Mouse (Mus musculus): ENCODE results near the gene Fam25c.

DNA sequence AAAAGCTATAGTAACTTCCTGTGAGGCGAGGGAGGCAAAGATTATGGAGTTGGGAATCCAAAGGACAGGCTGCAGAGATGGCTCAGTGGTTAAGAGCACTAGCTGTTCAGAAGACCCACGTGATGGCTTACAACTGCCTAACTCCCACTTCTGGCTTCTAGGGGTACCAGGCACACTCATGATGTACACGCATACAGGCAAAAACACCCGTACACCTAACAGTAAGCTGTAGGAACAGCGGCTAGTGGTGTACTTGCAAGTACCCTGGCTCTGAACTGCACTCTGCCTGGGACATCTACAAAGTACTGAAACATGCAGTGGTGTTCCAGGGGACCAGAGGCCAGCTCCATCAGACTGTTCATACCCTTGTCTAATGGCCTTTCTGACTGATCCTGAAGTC lies 8.1 kb downstream of the Fam25c start:
- TF ChIP-seq CTCF (IDR thresholded peaks at IDR 0.05; ENCODE audit: borderline replicate concordance, insufficient read depth, low read depth, low read length) (no peak), POLR2A (IDR thresholded peaks at IDR 0.05; ENCODE audit: borderline replicate concordance, insufficient read depth, low read length) (no peak)

All from cerebellum, adult 2 months (tissue).